Mouse (Mus musculus): ENCODE measurements around the gene Gm20388.

The Gm20388 gene

GRCm38 (mm10) chr8:120685097-120685496, 774.5 kb downstream of the Gm20388 start:
- DNase-seq (ENCODE audit: low spot score): no peak

- no peak for DNase-seq (ENCODE audit: low spot score)
Observed at GRCm38 (mm10) chr8:120685591-120685990, 775.0 kb downstream of the Gm20388 start.

DNA sequence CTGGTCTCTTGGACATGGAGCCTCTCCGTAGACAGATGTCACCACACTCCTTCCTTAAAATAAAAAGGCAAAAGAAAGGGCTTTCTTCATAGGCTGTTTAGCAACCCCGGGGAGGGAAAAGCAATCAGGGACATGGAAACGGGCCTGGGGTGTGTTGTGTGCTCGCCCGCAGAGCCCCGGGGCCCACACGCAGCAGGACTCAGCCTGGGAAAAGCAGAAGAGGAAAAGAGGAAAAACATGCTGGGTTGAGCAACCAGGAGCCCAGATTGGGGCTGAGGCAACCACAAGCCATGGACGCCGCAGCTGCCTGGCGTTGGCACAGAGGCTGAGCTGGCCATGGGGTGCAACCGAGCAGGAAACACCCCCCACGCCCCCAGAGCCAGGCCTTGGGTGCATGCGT, 775.4 kb downstream of the Gm20388 start:
- no peak for DNase-seq (ENCODE audit: low spot score)

- no peak for DNase-seq (ENCODE audit: low spot score)
Observed at GRCm38 (mm10) chr8:120686576-120686975, 775.9 kb downstream of the Gm20388 start.

GRCm38 (mm10) chr8:120687786-120688185, 777.1 kb downstream of the Gm20388 start:
- no peak for DNase-seq (ENCODE audit: low spot score)

GRCm38 (mm10) chr8:120688511-120688910, 777.9 kb downstream of the Gm20388 start:
- no peak for DNase-seq (ENCODE audit: low spot score)

DNA sequence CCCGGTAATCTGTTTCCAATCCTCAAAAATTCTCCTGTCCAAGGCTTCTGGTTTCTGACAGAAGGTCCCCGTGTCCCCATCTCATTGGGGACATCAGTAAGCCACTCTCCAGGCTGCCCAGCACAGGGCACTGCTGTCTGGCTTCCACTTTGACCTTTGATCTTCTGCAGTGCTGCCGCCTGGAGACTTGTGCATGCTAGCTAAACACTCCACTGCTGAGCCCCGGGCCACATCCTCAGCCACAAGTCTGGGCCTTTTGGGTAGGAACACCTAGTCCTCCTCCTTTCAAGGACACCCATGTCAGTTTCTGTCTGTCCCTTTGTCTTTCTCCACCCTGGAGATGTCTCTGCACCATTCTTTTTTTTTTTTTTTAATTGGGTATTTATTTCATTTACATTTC, 782.3 kb downstream of the Gm20388 start:
- DNase-seq (ENCODE audit: low spot score): no peak

DNA sequence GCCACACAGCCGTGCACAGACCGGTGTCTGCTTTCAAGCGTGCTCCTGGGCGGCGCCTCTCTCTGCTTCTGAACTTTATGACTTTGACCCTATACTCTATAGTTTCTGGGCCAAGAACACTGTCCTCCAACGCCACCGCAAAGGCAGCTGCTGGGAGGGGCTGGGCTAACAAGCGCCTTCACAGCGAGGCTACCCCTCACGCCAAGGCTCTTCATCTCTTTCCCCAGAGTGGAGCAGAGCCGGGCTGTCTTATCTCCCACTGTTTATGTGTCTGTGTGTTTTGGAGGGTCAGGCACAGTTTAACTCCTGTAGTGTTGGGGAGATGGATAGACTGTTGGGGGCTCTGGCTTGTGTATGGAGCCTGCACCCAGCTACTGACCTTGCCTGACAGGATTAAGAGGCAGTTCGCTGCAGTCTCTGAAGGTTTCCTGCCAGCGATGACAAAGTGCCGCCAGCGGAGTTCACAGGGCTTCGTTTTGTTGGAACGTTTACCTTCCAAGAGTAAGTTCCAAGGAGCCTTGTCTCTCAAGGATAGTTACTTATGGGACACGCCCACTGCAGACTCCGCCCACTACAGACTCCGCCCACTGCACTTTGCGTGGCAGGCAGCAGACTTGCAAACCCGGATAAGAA, 783.3 kb downstream of the Gm20388 start:
- DNase-seq (ENCODE audit: low spot score): no peak

GRCm38 (mm10) chr8:120696401-120697153, 785.9 kb downstream of the Gm20388 start:
- no peak for DNase-seq (ENCODE audit: low spot score)

- DNase-seq (ENCODE audit: low spot score): no peak
Observed at GRCm38 (mm10) chr8:120697154-120697978, 786.7 kb downstream of the Gm20388 start.

DNA sequence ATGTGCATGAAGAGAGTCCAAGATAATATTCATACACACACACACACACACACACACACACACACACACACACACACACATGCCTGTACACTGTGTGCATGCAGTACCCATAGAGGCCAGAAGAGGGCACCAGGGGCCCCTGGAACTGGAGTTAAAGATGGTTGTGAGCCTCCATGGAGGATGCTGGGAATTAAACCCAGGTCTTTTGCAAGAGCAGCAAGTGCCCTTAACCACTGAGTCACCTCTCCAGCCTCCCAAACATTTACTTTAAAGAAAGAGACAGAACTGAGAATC, 787.3 kb downstream of the Gm20388 start:
- no peak for DNase-seq (ENCODE audit: low spot score)

- DNase-seq (ENCODE audit: low spot score): no peak
Observed at GRCm38 (mm10) chr8:120698426-120698825, 787.8 kb downstream of the Gm20388 start.

- no peak for DNase-seq (ENCODE audit: low spot score)
Observed at GRCm38 (mm10) chr8:120699079-120699478, 788.4 kb downstream of the Gm20388 start.

DNA sequence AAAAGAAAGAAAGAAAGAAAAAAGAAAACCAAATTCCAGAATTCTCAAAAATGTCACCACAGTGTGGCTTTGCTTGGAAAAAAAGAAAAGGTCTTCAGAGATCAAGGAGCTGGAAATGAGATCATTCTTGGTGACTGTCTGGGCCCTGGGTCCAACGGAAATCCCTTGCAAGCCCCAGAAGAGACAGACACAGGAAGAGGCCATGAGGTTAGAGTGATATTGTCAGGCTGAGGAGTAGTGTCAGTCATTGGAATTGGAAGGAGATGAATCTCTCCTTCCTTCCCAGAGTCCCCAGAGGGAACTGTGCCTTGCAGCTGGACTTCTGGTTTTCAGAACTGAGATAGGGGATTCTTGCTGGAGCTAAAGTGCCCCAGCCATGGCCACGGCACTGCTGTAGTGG, 788.9 kb downstream of the Gm20388 start:
- DNase-seq (ENCODE audit: low spot score): no peak

- DNase-seq (ENCODE audit: low spot score): no peak
Observed at GRCm38 (mm10) chr8:120700053-120700452, 789.4 kb downstream of the Gm20388 start.

GRCm38 (mm10) chr8:120701758-120702465, 791.3 kb downstream of the Gm20388 start:
- no peak for DNase-seq (ENCODE audit: low spot score)

DNA sequence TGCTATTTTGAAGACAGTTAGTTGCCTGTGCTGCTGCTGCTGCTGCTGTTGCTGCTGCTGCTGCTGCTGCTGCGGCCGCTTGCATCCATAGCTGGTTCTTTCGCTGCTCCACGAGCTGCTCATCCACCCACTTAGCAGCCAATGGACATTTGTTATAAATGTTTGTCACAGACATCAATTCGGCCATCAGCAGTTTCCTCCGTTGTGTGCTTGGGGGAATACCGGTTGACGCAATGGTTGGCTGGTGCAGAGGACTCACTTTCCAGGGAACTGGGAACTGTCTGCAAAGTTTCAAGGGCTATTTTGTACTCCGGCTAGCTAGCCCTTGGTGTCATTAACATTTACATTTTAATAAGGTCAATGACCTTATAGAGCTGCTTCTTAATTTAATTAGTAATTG, 793.6 kb downstream of the Gm20388 start:
- no peak for DNase-seq (ENCODE audit: low spot score)

DNA sequence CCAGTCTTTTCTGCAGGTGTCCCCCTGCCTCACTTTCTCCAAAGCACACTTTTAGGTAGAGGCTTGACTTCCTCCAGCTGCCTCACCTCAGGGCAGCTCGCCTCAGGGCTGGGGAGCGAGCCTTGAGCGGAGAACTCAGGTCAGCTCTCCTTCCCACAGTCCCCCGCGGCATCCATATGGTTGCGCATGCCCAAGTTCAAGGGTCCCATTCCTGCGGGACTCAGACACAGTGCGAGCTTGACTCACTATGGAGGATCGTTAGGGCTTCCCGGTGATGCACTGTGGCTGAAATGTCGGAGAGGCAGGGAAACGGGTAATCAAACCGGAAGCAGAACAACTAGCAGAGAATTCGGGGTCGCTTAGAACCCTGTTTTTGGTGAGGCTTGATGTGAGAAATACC, 794.5 kb downstream of the Gm20388 start:
- no peak for DNase-seq (ENCODE audit: low spot score)

DNA sequence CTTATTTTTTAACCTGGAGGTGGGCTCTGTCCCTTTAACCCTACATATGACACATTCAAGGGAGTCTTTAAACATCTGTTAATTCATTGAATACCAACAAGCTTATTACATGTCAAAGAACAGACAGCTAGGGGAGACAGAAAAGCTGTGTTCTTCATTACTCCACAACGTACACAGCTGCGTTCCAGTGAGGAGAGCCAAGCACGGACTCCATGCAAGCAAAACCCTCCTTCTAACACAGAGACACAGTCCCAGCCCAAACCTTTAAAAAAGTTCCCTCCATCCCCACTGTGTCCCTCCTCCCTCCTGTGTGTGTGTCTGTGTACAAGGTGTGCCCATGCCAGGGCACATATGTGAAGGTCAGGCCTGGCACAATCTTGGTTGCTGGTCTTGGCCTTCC, 795.6 kb downstream of the Gm20388 start:
- no peak for DNase-seq (ENCODE audit: low spot score)

GRCm38 (mm10) chr8:120709176-120709575, 798.5 kb downstream of the Gm20388 start:
- no peak for DNase-seq (ENCODE audit: low spot score)

- no peak for DNase-seq (ENCODE audit: low spot score)
Observed at GRCm38 (mm10) chr8:120715200-120715599, 804.6 kb downstream of the Gm20388 start.

DNA sequence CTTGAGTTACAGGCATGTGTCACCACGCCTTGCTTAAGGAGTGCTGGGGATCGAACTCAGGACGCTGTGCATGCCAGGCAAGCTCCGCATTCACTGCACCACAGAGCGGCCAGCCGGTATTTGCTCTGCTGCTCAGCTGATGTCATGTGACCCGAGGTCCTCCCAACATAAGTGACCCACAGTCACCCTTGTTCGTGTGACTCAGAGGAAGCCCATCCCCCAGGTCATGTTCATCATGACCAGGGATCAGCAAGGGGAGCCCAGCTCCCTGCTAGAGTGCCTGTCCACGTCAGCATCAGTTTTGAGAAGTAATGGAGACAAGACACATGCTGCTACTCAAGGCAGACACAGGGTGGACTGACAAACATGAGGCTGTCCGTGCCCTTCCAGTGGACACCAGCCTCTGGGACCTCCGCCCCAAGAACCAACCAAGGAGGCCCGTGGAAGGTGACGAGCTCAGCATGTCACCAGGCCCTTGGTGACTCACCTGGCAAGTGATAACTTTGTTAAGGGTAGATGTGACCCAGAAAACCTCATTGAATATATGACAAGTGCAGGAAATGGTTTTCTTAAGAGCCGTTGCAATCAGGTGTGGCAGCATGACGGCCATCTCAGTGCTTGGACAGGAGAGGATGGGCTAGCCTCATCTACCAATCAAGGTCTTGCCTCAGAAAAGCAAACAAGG, 805.5 kb downstream of the Gm20388 start:
- DNase-seq (ENCODE audit: low spot score): no peak

All from adipocyte (in vitro differentiated cells).